Mouse (Mus musculus): Measurements from ENCODE around the gene Fundc2. TPM values are rescaled to one million over a fixed set of nuclear protein-coding genes. Genes with fewer than 3 reads are reported as not detected.

Gene Fundc2
- total RNA-seq (2018; cell fraction: chromatin; rRNA removed) = 10 to 100 TPM in 18 of 26 experiments, 1 to 10 TPM in 8; 3.8 to 44.4 (median 18.1) TPM
- 10 to 100 TPM; 34.5 to 65.2 (median 52.1) TPM for total RNA-seq (2018; cell fraction: cytosol; rRNA removed)
- total RNA-seq (2018; cell fraction: nucleus; rRNA removed) = 10 to 100 TPM in 24 of 26 experiments, 1 to 10 TPM in 2; 8.4 to 54.5 (median 17.1) TPM
- polyA plus RNA-seq (2018) = 44.5 to 78.1 TPM (median 48.7 TPM) in 3 replicates

DNA sequence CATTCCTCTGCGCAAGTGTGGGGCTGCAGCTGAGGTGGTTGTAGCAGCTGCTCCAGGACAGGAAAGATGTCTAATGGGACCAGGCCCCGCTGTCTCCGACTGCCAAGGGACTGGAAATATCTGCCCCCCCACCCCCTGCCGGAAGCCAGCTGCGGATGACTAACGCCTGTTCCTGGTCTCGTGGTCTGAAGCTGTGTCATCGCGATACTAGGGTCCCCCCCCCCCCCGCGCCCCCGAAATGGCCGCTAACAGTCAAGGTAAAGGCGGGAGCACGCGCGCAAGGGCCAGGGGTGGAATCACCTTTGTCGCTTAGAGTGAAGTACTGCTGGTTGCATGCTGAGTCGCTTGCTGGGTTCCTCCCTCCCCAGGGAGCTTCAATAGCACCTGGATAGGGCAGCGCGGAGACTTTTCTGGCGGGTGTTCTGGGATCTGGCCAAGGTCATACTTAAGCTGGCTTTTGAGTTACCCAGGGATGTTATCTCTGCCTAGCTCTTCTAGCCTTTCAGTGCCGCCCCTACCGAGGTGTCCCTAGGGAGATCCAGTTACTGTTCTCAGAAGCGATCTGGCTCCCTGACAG is at the start of gene Fundc2, which contains the start of gene F8:
Gene Fundc2 (plus strand): TSS at position 205 of the 577 bp plus-strand sequence.
Gene F8 (minus strand): TSS at position 421 of the 577 bp plus-strand sequence.
- H3K36me3 ChIP-seq (ENCODE audit: inconsistent target) = no peaks in the 10 kb centered on the region
- peak within 1 kb of the TSS; percentile 82 for H3K27ac ChIP-seq
- 19% methylated on average over 20 of the region's 25 CpGs for WGBS (ENCODE audit: missing documents)
- peaks cover 32% of the 10 kb centered on the region; the same call in 1 of the 2 replicates for H3K79me2 ChIP-seq (ENCODE audit: inconsistent target)
- peak within 1 kb of the TSS; percentile 63 for H3K4me3 ChIP-seq (ENCODE audit: inconsistent target)

- H3K27ac ChIP-seq = no peak overlapping the region
- no peak overlapping the region for H3K4me3 ChIP-seq (ENCODE audit: inconsistent target)
Observed at GRCm38 (mm10) chrX:75370197-75370596, 12.0 kb upstream of the Fundc2 start.

GRCm38 (mm10) chrX:75372666-75373425 is 9.4 kb upstream of the Fundc2 start:
- Histone ChIP-seq H3K4me3 (ENCODE audit: inconsistent target) (no peak overlapping the region), H3K79me2 (ENCODE audit: inconsistent target) (no peaks in the 10 kb centered on the region), H3K27ac (no peak overlapping the region), H3K36me3 (ENCODE audit: inconsistent target) (no peaks in the 10 kb centered on the region)
- 78% methylated on average over 2 of the region's 2 CpGs for WGBS (ENCODE audit: missing documents)

More at GRCm38 (mm10) chrX:75370197-75370596, 12.0 kb upstream of the Fundc2 start:
- H3K36me3 ChIP-seq (ENCODE audit: inconsistent target) = no peaks in the 10 kb centered on the region
- no peaks in the 10 kb centered on the region for H3K79me2 ChIP-seq (ENCODE audit: inconsistent target)

DNA sequence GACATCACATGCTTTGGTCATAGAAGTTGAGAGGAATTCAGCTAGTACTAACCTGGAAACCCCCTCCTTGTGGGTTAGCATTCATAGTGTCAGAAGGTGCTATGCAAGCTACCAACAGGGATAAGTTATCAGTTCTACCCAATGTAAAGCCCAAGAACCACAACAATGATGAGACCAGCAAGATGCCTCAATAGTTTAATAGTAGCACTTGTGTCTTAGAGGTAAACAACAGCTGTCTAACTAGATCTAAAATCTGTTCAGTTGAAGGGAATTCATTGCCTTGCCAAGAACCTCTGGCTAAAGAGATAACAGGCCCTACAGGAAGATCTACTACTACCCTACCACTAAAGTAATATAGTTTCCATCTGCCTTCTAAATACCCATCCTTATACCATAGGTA is 5.4 kb upstream of the Fundc2 start:
- no peaks in the 10 kb centered on the region for H3K79me2 ChIP-seq (ENCODE audit: inconsistent target)
- no peak overlapping the region for H3K4me3 ChIP-seq (ENCODE audit: inconsistent target)
- H3K27ac ChIP-seq = no peak overlapping the region
- no peaks in the 10 kb centered on the region for H3K36me3 ChIP-seq (ENCODE audit: inconsistent target)

- Histone ChIP-seq H3K79me2 (ENCODE audit: inconsistent target) (peaks cover 32% of the 10 kb centered on the region; the same call in 1 of the 2 replicates), H3K4me3 (ENCODE audit: inconsistent target) (no peak overlapping the region), H3K27ac (no peak overlapping the region), H3K36me3 (ENCODE audit: inconsistent target) (no peaks in the 10 kb centered on the region)
- 67% methylated on average over 1 of the region's 1 CpGs for WGBS (ENCODE audit: missing documents)
Observed at GRCm38 (mm10) chrX:75381176-75381575, 1.0 kb upstream of the Fundc2 start.

DNA sequence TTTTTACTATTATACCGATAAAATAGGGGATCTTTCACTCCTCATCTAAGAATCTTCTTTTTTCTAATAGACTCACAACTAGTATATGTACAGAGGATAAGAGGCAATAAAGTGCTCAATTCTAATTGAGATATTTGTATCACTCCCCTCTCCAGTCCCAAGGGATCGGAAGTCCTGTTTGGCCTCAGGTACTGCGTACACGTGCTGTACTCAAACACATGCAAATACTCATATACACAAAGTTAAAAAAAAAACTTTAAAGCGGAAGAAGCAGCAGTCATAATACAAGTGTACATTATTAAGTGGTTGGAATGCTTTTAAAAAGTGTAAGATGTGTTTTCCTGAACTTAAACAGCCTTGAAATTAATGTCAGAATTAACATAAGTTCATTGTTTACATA is 500 bp upstream of the Fundc2 start:
- Histone ChIP-seq H3K27ac (peak overlapping the region; percentile 82), H3K36me3 (ENCODE audit: inconsistent target) (no peaks in the 10 kb centered on the region), H3K4me3 (ENCODE audit: inconsistent target) (peak overlapping the region; percentile 63; the same call in 1 of the 2 replicates), H3K79me2 (ENCODE audit: inconsistent target) (peaks cover 32% of the 10 kb centered on the region; the same call in 1 of the 2 replicates)
- WGBS (ENCODE audit: missing documents) = 75% methylated on average over 4 of the region's 5 CpGs

DNA sequence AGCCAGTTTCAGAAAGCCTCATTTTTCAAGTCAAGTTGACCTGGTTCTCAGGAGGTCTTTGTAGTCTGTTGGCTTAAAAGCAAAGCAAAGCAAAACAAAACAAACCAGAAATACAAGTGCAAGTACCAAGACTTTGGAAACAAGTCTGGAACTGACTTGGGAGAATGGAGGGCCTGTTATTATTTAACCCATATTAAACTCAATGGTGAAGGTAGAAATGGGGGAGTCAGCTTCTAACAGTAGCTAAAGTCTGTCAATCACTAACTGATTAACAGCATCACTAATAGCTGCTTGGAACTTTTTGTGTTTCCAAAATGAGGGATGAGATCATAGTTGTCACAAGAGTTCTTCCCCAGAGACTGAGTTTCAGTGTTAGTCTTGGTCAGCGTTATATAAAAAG is 17.3 kb downstream of the Fundc2 start:
- no peaks in the 10 kb centered on the region for H3K36me3 ChIP-seq (ENCODE audit: inconsistent target)
- 80% methylated on average over 1 of the region's 1 CpGs for WGBS (ENCODE audit: missing documents)
- 0 out of 2 replicates have a peak overlapping the region, but pooled peaks have one; percentile 4 for H3K27ac ChIP-seq
- no peak overlapping the region for H3K4me3 ChIP-seq (ENCODE audit: inconsistent target)
- no peaks in the 10 kb centered on the region for H3K79me2 ChIP-seq (ENCODE audit: inconsistent target)

DNA sequence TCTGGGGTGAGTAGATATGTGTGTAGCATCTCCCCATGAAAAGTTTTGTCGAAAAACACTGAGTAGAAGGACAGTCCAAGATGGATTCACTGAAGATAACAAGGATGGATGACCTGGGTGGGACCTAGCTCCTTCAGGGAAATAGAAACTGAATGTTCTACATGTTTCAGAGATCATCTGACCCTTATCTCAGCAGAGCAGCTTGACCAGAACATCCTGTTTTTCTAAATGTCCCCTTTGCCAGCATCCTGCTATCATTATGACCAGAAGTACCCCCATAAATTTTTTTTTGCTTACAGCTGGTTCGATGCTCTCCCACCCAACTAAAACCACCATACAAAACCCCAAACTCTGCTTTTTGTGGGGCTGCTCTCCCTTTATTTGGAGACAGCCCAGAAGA is 20.5 kb downstream of the Fundc2 start:
- 35% methylated on average over 2 of the region's 2 CpGs for WGBS (ENCODE audit: missing documents)
- Histone ChIP-seq H3K79me2 (ENCODE audit: inconsistent target) (no peaks in the 10 kb centered on the region), H3K4me3 (ENCODE audit: inconsistent target) (no peak overlapping the region), H3K36me3 (ENCODE audit: inconsistent target) (no peaks in the 10 kb centered on the region), H3K27ac (peak overlapping the region; percentile 52)

- no peaks in the 10 kb centered on the region for H3K36me3 ChIP-seq (ENCODE audit: inconsistent target)
- H3K27ac ChIP-seq = peak overlapping the region; percentile 52
- H3K4me3 ChIP-seq (ENCODE audit: inconsistent target) = no peak overlapping the region
Observed at GRCm38 (mm10) chrX:75403350-75403749, 21.2 kb downstream of the Fundc2 start.

DNA sequence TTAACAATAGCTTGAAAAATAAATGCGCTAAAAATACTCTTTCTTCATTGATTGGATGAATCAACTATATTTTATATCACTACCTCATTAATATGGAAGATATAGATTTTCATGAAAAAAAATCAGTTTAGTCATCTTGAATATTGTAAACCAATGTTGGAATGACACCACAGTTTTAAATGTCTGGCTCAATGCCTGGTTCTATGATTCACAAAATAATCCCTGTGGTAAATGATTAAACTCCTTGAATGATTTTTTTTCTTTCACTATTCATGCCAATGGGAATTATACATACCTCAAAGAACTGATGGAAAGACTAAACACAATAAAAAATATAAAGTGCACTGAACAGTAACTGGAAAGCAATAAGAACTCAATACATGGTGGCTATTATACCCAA is 27.5 kb downstream of the Fundc2 start:
- WGBS (ENCODE audit: missing documents) = 100% methylated on average over 1 of the region's 1 CpGs

More at GRCm38 (mm10) chrX:75403350-75403749, 21.2 kb downstream of the Fundc2 start:
- H3K79me2 ChIP-seq (ENCODE audit: inconsistent target) = no peaks in the 10 kb centered on the region

GRCm38 (mm10) chrX:75415936-75416785 is 34.0 kb downstream of the Fundc2 start, which contains the start of the genes Cmc4, Mtcp1 and Brcc3:
TSS of gene Cmc4 (minus strand) at chrX:75416584.
TSS of gene Mtcp1 (minus strand) at chrX:75416588.
TSS of gene Brcc3 (plus strand) at chrX:75416628.
- no peaks in the 10 kb centered on the region for H3K36me3 ChIP-seq (ENCODE audit: inconsistent target)
- peak within 1 kb of the TSS; percentile 65 for H3K4me3 ChIP-seq (ENCODE audit: inconsistent target)
- WGBS (ENCODE audit: missing documents) = 21% methylated on average over 46 of the region's 52 CpGs
- H3K27ac ChIP-seq = peak within 1 kb of the TSS; percentile 61
- peaks cover 51% of the 10 kb centered on the region for H3K79me2 ChIP-seq (ENCODE audit: inconsistent target)

More for the DNA sequence above, 27.5 kb downstream of the Fundc2 start:
- H3K4me3 ChIP-seq (ENCODE audit: inconsistent target) = no peak overlapping the region
- no peaks in the 10 kb centered on the region for H3K36me3 ChIP-seq (ENCODE audit: inconsistent target)
- H3K79me2 ChIP-seq (ENCODE audit: inconsistent target) = peaks cover 15% of the 10 kb centered on the region
- no peak overlapping the region for H3K27ac ChIP-seq
